Mouse (Mus musculus) heart, embryonic 14.5 days (tissue): Measurements from ENCODE around the gene Bpifb2. TPM values are rescaled to one million over a fixed set of nuclear protein-coding genes. Genes with fewer than 3 reads are reported as not detected.

Experiments used
- ATAC-seq: fragments of 200-750 bp; cut with Nextera tagmentation; 2 replicates; pipeline ENCODE4 v1.8.0; 2017; ENCODE audit warnings: low read depth, moderate TSS enrichment; ENCODE audit not compliant: insufficient number of reproducible peaks, insufficient read depth, low FRiP score
- H3K27ac ChIP-seq, 2 experiments: fragments of 200-500 bp in 1 of 2; fragments of 300-500 bp in 1 of 2; sonication (generic) in 1 of 2; replicated peaks in 1 of 2; 2 replicates each; pipeline ENCODE4 v1.5.1; 2012 to 2014; ENCODE audit warnings: low read depth in 2 of 2, low read length in 2 of 2, control low read depth in 1 of 2, mild to moderate bottlenecking in 1 of 2, mixed read lengths in 1 of 2; ENCODE audit not compliant: control insufficient read depth in 1 of 2, insufficient read depth in 1 of 2
- H3K27me3 ChIP-seq: fragments of 300-500 bp; sonication (generic); 2 replicates; pipeline ENCODE4 v1.6.1; 2014; ENCODE audit warnings: mild to moderate bottlenecking, low read length, control low read depth; ENCODE audit not compliant: control insufficient read depth, insufficient read depth
- H3K36me3 ChIP-seq: fragments of 300-500 bp; sonication (generic); 2 replicates; pipeline ENCODE4 v1.6.1; 2014; ENCODE audit warnings: mild to moderate bottlenecking, control low read depth, low read length, mixed read lengths; ENCODE audit not compliant: control insufficient read depth, insufficient read depth
- H3K4me1 ChIP-seq, 2 experiments: fragments of 200-500 bp in 1 of 2; fragments of 300-500 bp in 1 of 2; sonication (generic) in 1 of 2; 2 replicates each; pipeline ENCODE4 v1.6.1; 2012 to 2014; ENCODE audit warnings: low read length in 2 of 2, control low read depth in 1 of 2, mixed read lengths in 1 of 2; ENCODE audit not compliant: control insufficient read depth in 2 of 2, insufficient read depth in 2 of 2
- H3K4me2 ChIP-seq: fragments of 300-500 bp; sonication (generic); 2 replicates; pipeline ENCODE4 v1.6.1; 2014; ENCODE audit warnings: mild to moderate bottlenecking, low read length
- H3K4me3 ChIP-seq, 2 experiments: fragments of 200-500 bp in 1 of 2; fragments of 300-500 bp in 1 of 2; sonication (generic) in 1 of 2; 2 replicates each; pipeline ENCODE4 v1.5.1; 2012 to 2014; ENCODE audit warnings: low read length in 2 of 2, mild to moderate bottlenecking in 2 of 2, control low read depth in 1 of 2, low read depth in 1 of 2, moderate library complexity in 1 of 2; ENCODE audit not compliant: control insufficient read depth in 1 of 2, insufficient read depth in 1 of 2
- H3K9ac ChIP-seq: fragments of 300-500 bp; sonication (generic); 2 replicates; pipeline ENCODE4 v1.6.1; 2014; ENCODE audit warnings: mild to moderate bottlenecking, low read length
- H3K9me3 ChIP-seq: fragments of 300-500 bp; sonication (generic); 2 replicates; pipeline ENCODE4 v1.6.1; 2016; ENCODE audit warnings: low read length, control low read depth; ENCODE audit not compliant: control insufficient read depth
- WGBS: fragments of 180-500 bp; shearing (Covaris S2); extraction: QIAGEN DNeasy Blood & Tissue Kit; methylation state at CpG from one replicate; pipeline ENCODE4 v1.1.7; 2014; 5-methylcytosine and 5-hydroxymethylcytosine counted together
- polyA plus RNA-seq: library from polyadenylated mRNA; unstranded; fragments of >200 nt; fragmentation: Nextera tagmentation; extraction: Ambion mirVana; gene quantifications from 2 replicates; pipeline ENCODE4 v1.2.1, GENCODE M21; 2014

The Bpifb2 gene
- polyA plus RNA-seq, 1 experiment from 2014 or later, result not detected

GRCm38 (mm10) chr2:153899111-153899510 is 24.3 kb downstream of the Bpifb2 start:
- Histone ChIP-seq H3K4me3 (no peak overlapping the region), H3K27ac (no peak overlapping the region), H3K27me3 (no peaks in the 10 kb centered on the region), H3K4me1 (peaks cover 0 to 2% of the 10 kb centered on the region in 2 experiments; a peak in 1 of 4 replicates), H3K9ac (no peak overlapping the region), H3K9me3 (no peaks in the 10 kb centered on the region), H3K36me3 (no peaks in the 10 kb centered on the region), H3K4me2 (no peak overlapping the region)
- no peak for ATAC-seq
- WGBS, result 75% methylated on average over 5 of the region's 5 CpGs

DNA sequence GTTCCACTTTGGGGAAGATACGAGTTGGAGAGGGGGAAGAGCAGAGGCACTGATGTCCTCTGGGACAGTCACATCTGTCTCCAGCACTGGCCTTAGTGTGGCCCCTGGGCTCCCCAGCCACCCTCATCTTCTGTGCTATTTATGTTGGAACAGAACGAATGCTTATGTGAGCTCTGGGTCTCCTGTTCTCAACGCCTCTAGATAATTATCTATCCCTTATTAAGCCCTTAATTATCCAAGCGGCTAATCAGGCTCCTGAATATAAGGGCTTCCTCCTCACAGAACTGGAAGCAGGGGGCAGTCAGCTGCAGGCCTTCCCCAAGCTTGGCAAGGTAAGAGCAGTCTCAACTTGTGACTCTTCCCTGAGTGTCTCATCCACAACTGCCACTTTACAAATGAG is 25.2 kb downstream of the Bpifb2 start, which contains the start of gene Bpifb6:
Gene Bpifb6, plus strand, starts transcription at position 301 of the 400 bp plus-strand sequence.
- 63% methylated on average over 4 of the region's 4 CpGs for WGBS
- Histone ChIP-seq H3K4me2 (no peak within 1 kb of the TSS), H3K9ac (no peak within 1 kb of the TSS), H3K9me3 (no peaks in the 10 kb centered on the region), H3K4me3 (no peak within 1 kb of the TSS), H3K27me3 (no peaks in the 10 kb centered on the region), H3K27ac (no peak within 1 kb of the TSS), H3K4me1 (peaks cover 0 to under 1% of the 10 kb centered on the region in 2 experiments; a peak in 1 of 4 replicates), H3K36me3 (no peaks in the 10 kb centered on the region)
- no peak for ATAC-seq

GRCm38 (mm10) chr2:153902726-153903125 is 27.9 kb downstream of the Bpifb2 start:
- H3K9me3 ChIP-seq, result no peaks in the 10 kb centered on the region
- H3K27me3 ChIP-seq, result no peaks in the 10 kb centered on the region
- H3K4me1 ChIP-seq, result no peaks in the 10 kb centered on the region
- no peak overlapping the region for H3K9ac ChIP-seq
- WGBS, result 71% methylated on average over 6 of the region's 6 CpGs
- ATAC-seq, result no peak
- H3K4me2 ChIP-seq, result no peak overlapping the region
- no peak overlapping the region for H3K27ac ChIP-seq
- no peak overlapping the region for H3K4me3 ChIP-seq
- no peaks in the 10 kb centered on the region for H3K36me3 ChIP-seq

DNA sequence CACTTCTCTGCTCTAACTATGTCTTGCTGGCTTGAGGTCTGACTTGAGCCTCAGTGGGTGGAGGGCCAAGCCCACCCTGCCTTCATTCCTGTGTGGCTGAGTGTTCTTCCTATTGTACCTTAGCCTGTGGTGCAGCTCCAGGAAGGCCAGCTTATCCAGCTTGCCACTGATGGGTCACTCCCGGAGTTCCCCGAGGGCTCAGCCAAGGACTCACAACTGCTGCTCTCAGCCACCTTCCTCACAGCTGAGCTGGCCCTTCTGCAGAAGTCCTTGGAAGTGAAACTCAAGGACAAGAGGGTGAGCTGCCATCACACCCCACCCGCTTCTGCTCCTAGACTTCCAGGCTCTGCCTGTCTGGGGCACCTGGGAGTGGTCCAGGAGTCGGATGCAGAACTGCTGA is 31.8 kb downstream of the Bpifb2 start:
- ATAC-seq, result no peak
- Histone ChIP-seq H3K4me2 (no peak overlapping the region), H3K4me3 (no peak overlapping the region), H3K4me1 (no peaks in the 10 kb centered on the region), H3K9me3 (no peaks in the 10 kb centered on the region), H3K36me3 (no peaks in the 10 kb centered on the region), H3K27ac (no peak overlapping the region), H3K9ac (no peak overlapping the region), H3K27me3 (no peaks in the 10 kb centered on the region)
- 81% methylated on average over 4 of the region's 4 CpGs for WGBS

GRCm38 (mm10) chr2:153914151-153914550 is 39.3 kb downstream of the Bpifb2 start:
- Histone ChIP-seq H3K9me3 (no peaks in the 10 kb centered on the region), H3K4me2 (no peak overlapping the region), H3K4me1 (0 out of 4 replicates have a peak, but pooled peaks cover 0 to 2% of the 10 kb centered on the region in 2 experiments), H3K27ac (no peak overlapping the region), H3K27me3 (no peaks in the 10 kb centered on the region), H3K9ac (no peak overlapping the region), H3K4me3 (no peak overlapping the region), H3K36me3 (no peaks in the 10 kb centered on the region)
- ATAC-seq, result no peak
- 41% methylated on average over 5 of the region's 5 CpGs for WGBS

DNA sequence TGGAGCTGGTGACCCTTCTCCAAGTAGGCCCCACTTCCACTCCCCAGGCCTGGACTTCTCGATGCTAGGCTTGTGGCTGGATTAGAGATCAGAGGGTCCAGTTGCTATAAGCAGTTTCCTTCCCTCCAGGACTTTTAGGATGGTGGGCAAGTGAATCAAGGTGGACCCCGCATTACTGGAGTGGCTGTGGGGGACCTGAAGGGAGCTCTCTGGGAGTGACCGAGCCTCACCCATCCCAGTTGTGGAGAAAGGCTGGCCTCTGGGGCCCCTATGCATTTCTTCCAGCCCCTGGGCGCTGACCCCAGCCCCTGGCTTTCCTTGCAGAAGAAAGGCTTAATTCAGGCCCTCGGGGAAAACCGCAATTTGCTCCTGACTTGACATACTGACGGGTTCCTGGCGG is 43.1 kb downstream of the Bpifb2 start, which contains the start of gene Bpifb3:
Gene Bpifb3, plus strand, starts transcription at position 301 of the 400 bp plus-strand sequence.
- H3K27ac ChIP-seq, result no peak within 1 kb of the TSS
- no peaks in the 10 kb centered on the region for H3K36me3 ChIP-seq
- H3K4me3 ChIP-seq, result no peak within 1 kb of the TSS
- no peak within 1 kb of the TSS for H3K9ac ChIP-seq
- H3K27me3 ChIP-seq, result no peaks in the 10 kb centered on the region
- no peak for ATAC-seq
- 0 out of 4 replicates have a peak, but pooled peaks cover 0 to 2% of the 10 kb centered on the region in 2 experiments for H3K4me1 ChIP-seq
- no peak within 1 kb of the TSS for H3K4me2 ChIP-seq
- H3K9me3 ChIP-seq, result no peaks in the 10 kb centered on the region
- 73% methylated on average over 8 of the region's 8 CpGs for WGBS

- H3K4me3 ChIP-seq, result no peak overlapping the region
- 78% methylated on average over 6 of the region's 6 CpGs for WGBS
- no peak overlapping the region for H3K9ac ChIP-seq
- H3K36me3 ChIP-seq, result no peaks in the 10 kb centered on the region
- no peak overlapping the region for H3K27ac ChIP-seq
- no peak for ATAC-seq
- no peak overlapping the region for H3K4me2 ChIP-seq
- peaks cover 0 to 2% of the 10 kb centered on the region in 2 experiments; a peak in 1 of 4 replicates for H3K4me1 ChIP-seq
- H3K27me3 ChIP-seq, result no peaks in the 10 kb centered on the region
- no peaks in the 10 kb centered on the region for H3K9me3 ChIP-seq
These were observed 46.4 kb downstream of the Bpifb2 start for GRCm38 (mm10) chr2:153921246-153921645.

GRCm38 (mm10) chr2:153929871-153930413 is 55.1 kb downstream of the Bpifb2 start:
- Histone ChIP-seq H3K9ac (no peak overlapping the region), H3K36me3 (no peaks in the 10 kb centered on the region), H3K4me1 (peaks cover 0 to 2% of the 10 kb centered on the region in 2 experiments; a peak in 1 of 4 replicates), H3K27ac (no peak overlapping the region), H3K9me3 (no peaks in the 10 kb centered on the region), H3K4me2 (no peak overlapping the region), H3K4me3 (no peak overlapping the region), H3K27me3 (no peaks in the 10 kb centered on the region)
- no peak; the same call in 1 of the 2 replicates for ATAC-seq
- WGBS, result 41% methylated on average over 3 of the region's 3 CpGs
